Mouse (Mus musculus) stomach, postnatal 0 days (tissue): ENCODE results near the gene Grin2a.

ENCODE experiments used
- CTCF ChIP-seq: IDR thresholded peaks from 2 replicates; pipeline ENCODE4 v1.5.1; 2016; ENCODE audit warnings: antibody characterized with exemption, low read depth, mild to moderate bottlenecking, moderate library complexity
- EP300 ChIP-seq: optimal IDR thresholded peaks from 2 replicates; pipeline ENCODE3; 2016; ENCODE audit warnings: antibody characterized with exemption

DNA sequence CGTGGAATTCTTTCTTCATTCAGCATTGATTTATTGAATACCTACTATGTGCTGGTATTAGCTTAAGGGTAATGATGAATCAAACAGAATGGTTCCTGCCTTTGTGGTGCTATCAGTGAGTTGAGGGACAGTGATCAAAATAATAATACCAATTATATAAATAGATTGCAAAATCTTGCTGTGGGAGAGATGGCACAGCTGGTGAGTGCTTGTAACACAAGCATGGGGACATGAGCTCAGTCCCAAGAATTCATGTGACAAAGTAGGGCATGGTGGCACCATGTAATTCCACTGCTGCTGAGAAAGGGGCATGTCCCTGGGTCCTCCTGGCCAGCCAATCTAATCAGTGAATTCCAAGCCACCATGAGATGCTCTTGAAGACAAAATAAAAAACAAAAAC lies 324.1 kb downstream of the Grin2a start:
- TF ChIP-seq CTCF: no peak
- TF ChIP-seq EP300: no peak
